In genomic region chr3:18341757-18342156, GRCm38 (mm10) we compare ENCODE assay signal across 20 mouse cellular contexts.
DNase-seq lines count a peak whose midpoint lies in the region; ATAC-seq and TF ChIP-seq lines count a peak whose summit lies in the region.
"Had no signal": no experiment of that assay in that cellular context is flagged by ENCODE, and none has a peak within 500 bp of the region (broad histone marks: within the 10 kb centered on the region; RNA-seq: fewer than 3 reads in every experiment).

No protein-coding gene starts in this region.

- no peak overlapping the region for H3K4me2 ChIP-seq in embryonic facial prominence, embryonic 14.5 days (ENCODE audit: low read depth, low read length)
- H3K4me2 ChIP-seq in hindbrain, embryonic 16.5 days (ENCODE audit: low read length) = no peak overlapping the region
- no peak overlapping the region for H3K4me2 ChIP-seq in hindbrain, embryonic 12.5 days (replicated peaks)
- H3K4me2 ChIP-seq in neural tube, embryonic 15.5 days = no peak overlapping the region
- H3K4me2 ChIP-seq: embryonic facial prominence, embryonic 12.5 days; heart, embryonic 11.5 days; hindbrain, embryonic 15.5 days; intestine, embryonic 15.5 days had no signal

- no peaks in the 10 kb centered on the region for H3K36me3 ChIP-seq in embryonic facial prominence, embryonic 14.5 days (ENCODE audit: control insufficient read depth, insufficient read depth, low read length)
- H3K36me3 ChIP-seq in embryonic facial prominence, embryonic 10.5 days (replicated peaks) = no peaks in the 10 kb centered on the region
- H3K36me3 ChIP-seq in hindbrain, embryonic 16.5 days (ENCODE audit: control insufficient read depth, insufficient read depth, low read length) = no peaks in the 10 kb centered on the region
- no peaks in the 10 kb centered on the region for H3K36me3 ChIP-seq in hindbrain, embryonic 12.5 days
- H3K36me3 ChIP-seq in neural tube, embryonic 15.5 days = no peaks in the 10 kb centered on the region
- H3K36me3 ChIP-seq: embryonic facial prominence, embryonic 12.5 days; hindbrain, embryonic 15.5 days; intestine, embryonic 15.5 days had no signal

- no peaks in the 10 kb centered on the region for H3K9me3 ChIP-seq in embryonic facial prominence, embryonic 14.5 days (ENCODE audit: control insufficient read depth, low read length)
- H3K9me3 ChIP-seq in embryonic facial prominence, embryonic 10.5 days = no peaks in the 10 kb centered on the region
- H3K9me3 ChIP-seq in hindbrain, embryonic 16.5 days (ENCODE audit: control insufficient read depth, low read length) = no peaks in the 10 kb centered on the region
- H3K9me3 ChIP-seq in hindbrain, embryonic 12.5 days (replicated peaks) = no peaks in the 10 kb centered on the region
- no peaks in the 10 kb centered on the region for H3K9me3 ChIP-seq in neural tube, embryonic 15.5 days (replicated peaks)
- H3K9me3 ChIP-seq: embryonic facial prominence, embryonic 12.5 days; hindbrain, embryonic 15.5 days; intestine, embryonic 15.5 days had no signal

- DNase-seq in embryonic facial prominence, embryonic 14.5 days (ENCODE audit: low spot score) = peak; percentile 72
- DNase-seq in embryonic facial prominence, embryonic 10.5 days (ENCODE audit: low spot score) = no peak
- DNase-seq in brain, embryonic 14.5 days (ENCODE audit: low read depth) = peak; percentile 4
- DNase-seq in left cerebral cortex, postnatal 10 days (ENCODE audit: extremely low spot score in 1 of 2, low spot score in 2 of 2) = no peak
- DNase-seq: adrenal gland, adult 8-10 months; adrenal gland, postnatal 25 days; cerebellum, adult 18-20 months; cerebellum, adult 9-10 months; cerebellum, postnatal 14 days; gastrocnemius, postnatal 10 days; gastrocnemius, postnatal 36 days had no signal

- no peak overlapping the region for H3K27ac ChIP-seq in embryonic facial prominence, embryonic 14.5 days (replicated peaks; ENCODE audit: low read depth, low read length)
- H3K27ac ChIP-seq in embryonic facial prominence, embryonic 10.5 days (replicated peaks) = no peak overlapping the region
- no peak overlapping the region for H3K27ac ChIP-seq in hindbrain, embryonic 16.5 days (ENCODE audit: low read depth, low read length)
- no peak overlapping the region for H3K27ac ChIP-seq in hindbrain, embryonic 12.5 days
- H3K27ac ChIP-seq in neural tube, embryonic 15.5 days (replicated peaks) = no peak overlapping the region
- H3K27ac ChIP-seq: embryonic facial prominence, embryonic 12.5 days; hindbrain, embryonic 15.5 days; intestine, embryonic 15.5 days had no signal

- no peaks in the 10 kb centered on the region for H3K4me1 ChIP-seq in embryonic facial prominence, embryonic 14.5 days (ENCODE audit: control insufficient read depth, insufficient read depth, low read length)
- H3K4me1 ChIP-seq in embryonic facial prominence, embryonic 10.5 days = no peaks in the 10 kb centered on the region
- H3K4me1 ChIP-seq in hindbrain, embryonic 16.5 days (ENCODE audit: control insufficient read depth, insufficient read depth, low read depth, low read length) = no peaks in the 10 kb centered on the region
- no peaks in the 10 kb centered on the region for H3K4me1 ChIP-seq in hindbrain, embryonic 12.5 days
- H3K4me1 ChIP-seq in neural tube, embryonic 15.5 days = no peaks in the 10 kb centered on the region
- H3K4me1 ChIP-seq: embryonic facial prominence, embryonic 12.5 days; hindbrain, embryonic 15.5 days; intestine, embryonic 15.5 days had no signal

- TF ChIP-seq POLR2A in brain, embryonic 14.5 days (IDR thresholded peaks at IDR 0.05; ENCODE audit: borderline replicate concordance, extremely low read depth, insufficient read depth, insufficient read length, poor library complexity, severe bottlenecking) = no peak

- H3K27me3 ChIP-seq in embryonic facial prominence, embryonic 14.5 days (replicated peaks; ENCODE audit: control insufficient read depth, insufficient read depth, low read length) = no peaks in the 10 kb centered on the region
- H3K27me3 ChIP-seq in embryonic facial prominence, embryonic 10.5 days (replicated peaks; ENCODE audit: low read depth, poor library complexity, severe bottlenecking) = no peaks in the 10 kb centered on the region
- no peaks in the 10 kb centered on the region for H3K27me3 ChIP-seq in hindbrain, embryonic 16.5 days (replicated peaks; ENCODE audit: control insufficient read depth, insufficient read depth, low read length)
- H3K27me3 ChIP-seq in hindbrain, embryonic 12.5 days = no peaks in the 10 kb centered on the region
- no peaks in the 10 kb centered on the region for H3K27me3 ChIP-seq in neural tube, embryonic 15.5 days (replicated peaks)
- H3K27me3 ChIP-seq: embryonic facial prominence, embryonic 12.5 days; hindbrain, embryonic 15.5 days; intestine, embryonic 15.5 days had no signal

- no peak for TF ChIP-seq CTCF in brain, embryonic 14.5 days (IDR thresholded peaks at IDR 0.05; ENCODE audit: borderline replicate concordance, extremely low read depth, insufficient read depth, insufficient read length)

- no peak for ATAC-seq in embryonic facial prominence, embryonic 14.5 days (ENCODE audit: low read depth)
- peak; percentile 67 for ATAC-seq in hindbrain, embryonic 16.5 days
- ATAC-seq in hindbrain, embryonic 12.5 days (ENCODE audit: low FRiP score) = no peak
- ATAC-seq in neural tube, embryonic 15.5 days (ENCODE audit: low FRiP score) = peak; percentile 55; the same call in 1 of the 2 replicates
- ATAC-seq: activated CD4-positive, CD25-positive, alpha-beta regulatory T cell, adult 4 months; forebrain, embryonic 14.5 days; intestine, embryonic 15.5 days had no signal

- 65% methylated on average over 8 of the region's 8 CpGs for WGBS in embryonic facial prominence, embryonic 14.5 days
- 87% methylated on average over 8 of the region's 8 CpGs for WGBS in embryonic facial prominence, embryonic 10.5 days
- 71% methylated on average over 8 of the region's 8 CpGs for WGBS in hindbrain, embryonic 16.5 days
- 79% methylated on average over 8 of the region's 8 CpGs for WGBS in hindbrain, embryonic 12.5 days
- WGBS in neural tube, embryonic 15.5 days = 65% methylated on average over 8 of the region's 8 CpGs

- H3K4me3 ChIP-seq in embryonic facial prominence, embryonic 14.5 days (ENCODE audit: low read depth, low read length) = no peak overlapping the region
- H3K4me3 ChIP-seq in embryonic facial prominence, embryonic 10.5 days = no peak overlapping the region
- H3K4me3 ChIP-seq in hindbrain, embryonic 16.5 days (ENCODE audit: low read length) = no peak overlapping the region
- H3K4me3 ChIP-seq in hindbrain, embryonic 12.5 days = no peak overlapping the region
- H3K4me3 ChIP-seq in neural tube, embryonic 15.5 days (replicated peaks) = no peak overlapping the region
- H3K4me3 ChIP-seq: embryonic facial prominence, embryonic 12.5 days; hindbrain, embryonic 15.5 days; intestine, embryonic 15.5 days had no signal

- intact Hi-C loops in left cerebral cortex, postnatal 10 days (cut with DNase I) = no loop called here

- no peak overlapping the region for H3K9ac ChIP-seq in embryonic facial prominence, embryonic 14.5 days (ENCODE audit: low read depth, low read length)
- H3K9ac ChIP-seq in hindbrain, embryonic 16.5 days (ENCODE audit: low read depth, low read length) = no peak overlapping the region
- H3K9ac ChIP-seq in hindbrain, embryonic 12.5 days = no peak overlapping the region
- no peak overlapping the region for H3K9ac ChIP-seq in neural tube, embryonic 15.5 days (replicated peaks)
- H3K9ac ChIP-seq: embryonic facial prominence, embryonic 12.5 days; hindbrain, embryonic 15.5 days; intestine, embryonic 15.5 days had no signal

Comparison
In these comparisons a context has a peak if more than half of its experiments do, and no peak if none do; other contexts are left out.
1. ATAC-seq: peak in hindbrain, embryonic 16.5 days (single experiment) and neural tube, embryonic 15.5 days (single experiment); none in embryonic facial prominence, embryonic 14.5 days (single experiment) and hindbrain, embryonic 12.5 days (single experiment).
2. DNase-seq: peak in embryonic facial prominence, embryonic 14.5 days (single experiment) and brain, embryonic 14.5 days (single experiment); none in embryonic facial prominence, embryonic 10.5 days (single experiment) and left cerebral cortex, postnatal 10 days (0 of 2).